Mouse (Mus musculus): ENCODE measurements around the gene Tmem131l. TPM values are rescaled to one million over a fixed set of nuclear protein-coding genes. Genes with fewer than 3 reads are reported as not detected.

Gene Tmem131l
- polyA plus RNA-seq, 1 experiment from 2014 or later: 86.8 TPM

- no peak overlapping the region for H3K4me2 ChIP-seq (ENCODE audit: low read depth, severe bottlenecking)
- no peak overlapping the region for H3K9ac ChIP-seq (ENCODE audit: low read length)
- H3K27ac ChIP-seq (replicated peaks; ENCODE audit: low read depth, low read length): no peak overlapping the region
- H3K4me3 ChIP-seq (ENCODE audit: low read depth, low read length): no peak overlapping the region
- H3K36me3 ChIP-seq (ENCODE audit: control insufficient read depth, insufficient read depth, low read length): 0 out of 2 replicates have a peak, but pooled peaks cover 2% of the 10 kb centered on the region
- no peak for ATAC-seq (ENCODE audit: insufficient number of reproducible peaks, low FRiP score, low TSS enrichment, low read depth)
- no peaks in the 10 kb centered on the region for H3K9me3 ChIP-seq (ENCODE audit: control insufficient read depth, low read length)
- no peaks in the 10 kb centered on the region for H3K4me1 ChIP-seq (ENCODE audit: control insufficient read depth, insufficient read depth, low read length)
- no peaks in the 10 kb centered on the region for H3K27me3 ChIP-seq (ENCODE audit: control insufficient read depth, insufficient read depth, low read length)
- 79% methylated on average over 4 of the region's 4 CpGs for WGBS
- no peak for DNase-seq (ENCODE audit: low spot score)
Measured at GRCm38 (mm10) chr3:84075516-84075915, 35.5 kb upstream of the Tmem131l start.

- Histone ChIP-seq H3K27me3 (ENCODE audit: control insufficient read depth, insufficient read depth, low read length) (no peaks in the 10 kb centered on the region), H3K27ac (replicated peaks; ENCODE audit: low read depth, low read length) (no peak overlapping the region), H3K9me3 (ENCODE audit: control insufficient read depth, low read length) (no peaks in the 10 kb centered on the region), H3K4me3 (ENCODE audit: low read depth, low read length) (no peak overlapping the region), H3K9ac (ENCODE audit: low read length) (no peak overlapping the region), H3K4me2 (ENCODE audit: low read depth, severe bottlenecking) (no peak overlapping the region), H3K4me1 (ENCODE audit: control insufficient read depth, insufficient read depth, low read length) (no peaks in the 10 kb centered on the region), H3K36me3 (ENCODE audit: control insufficient read depth, insufficient read depth, low read length) (0 out of 2 replicates have a peak, but pooled peaks cover 2% of the 10 kb centered on the region)
- DNase-seq (ENCODE audit: low spot score) (no peak), ATAC-seq (ENCODE audit: insufficient number of reproducible peaks, low FRiP score, low TSS enrichment, low read depth) (no peak)
- 78% methylated on average over 2 of the region's 2 CpGs for WGBS
Measured at GRCm38 (mm10) chr3:84074777-84075176, 34.8 kb upstream of the Tmem131l start.

- Histone ChIP-seq H3K27ac (replicated peaks; ENCODE audit: low read depth, low read length) (no peak overlapping the region), H3K9ac (ENCODE audit: low read length) (no peak overlapping the region), H3K9me3 (ENCODE audit: control insufficient read depth, low read length) (no peaks in the 10 kb centered on the region), H3K4me3 (ENCODE audit: low read depth, low read length) (no peak overlapping the region), H3K27me3 (ENCODE audit: control insufficient read depth, insufficient read depth, low read length) (no peaks in the 10 kb centered on the region), H3K36me3 (ENCODE audit: control insufficient read depth, insufficient read depth, low read length) (no peaks in the 10 kb centered on the region), H3K4me2 (ENCODE audit: low read depth, severe bottlenecking) (no peak overlapping the region), H3K4me1 (ENCODE audit: control insufficient read depth, insufficient read depth, low read length) (no peaks in the 10 kb centered on the region)
- DNase-seq (ENCODE audit: low spot score) (no peak), ATAC-seq (ENCODE audit: insufficient number of reproducible peaks, low FRiP score, low TSS enrichment, low read depth) (no peak)
- 21% methylated on average over 2 of the region's 2 CpGs for WGBS
Measured at GRCm38 (mm10) chr3:84071641-84072040, 31.7 kb upstream of the Tmem131l start.

GRCm38 (mm10) chr3:84070811-84071210 lies 30.8 kb upstream of the Tmem131l start:
- Histone ChIP-seq H3K9me3 (ENCODE audit: control insufficient read depth, low read length) (no peaks in the 10 kb centered on the region), H3K4me2 (ENCODE audit: low read depth, severe bottlenecking) (no peak overlapping the region), H3K27ac (replicated peaks; ENCODE audit: low read depth, low read length) (no peak overlapping the region), H3K4me1 (ENCODE audit: control insufficient read depth, insufficient read depth, low read length) (no peaks in the 10 kb centered on the region), H3K9ac (ENCODE audit: low read length) (no peak overlapping the region), H3K27me3 (ENCODE audit: control insufficient read depth, insufficient read depth, low read length) (no peaks in the 10 kb centered on the region), H3K36me3 (ENCODE audit: control insufficient read depth, insufficient read depth, low read length) (no peaks in the 10 kb centered on the region), H3K4me3 (ENCODE audit: low read depth, low read length) (no peak overlapping the region)
- WGBS: 88% methylated on average over 8 of the region's 8 CpGs
- no peak for DNase-seq (ENCODE audit: low spot score)
- ATAC-seq (ENCODE audit: insufficient number of reproducible peaks, low FRiP score, low TSS enrichment, low read depth): no peak

GRCm38 (mm10) chr3:84068831-84069709 lies 29.1 kb upstream of the Tmem131l start:
- no peak for DNase-seq (ENCODE audit: low spot score)
- no peak overlapping the region for H3K9ac ChIP-seq (ENCODE audit: low read length)
- no peaks in the 10 kb centered on the region for H3K4me1 ChIP-seq (ENCODE audit: control insufficient read depth, insufficient read depth, low read length)
- no peak overlapping the region for H3K27ac ChIP-seq (replicated peaks; ENCODE audit: low read depth, low read length)
- H3K36me3 ChIP-seq (ENCODE audit: control insufficient read depth, insufficient read depth, low read length): no peaks in the 10 kb centered on the region
- H3K9me3 ChIP-seq (ENCODE audit: control insufficient read depth, low read length): no peaks in the 10 kb centered on the region
- no peak overlapping the region for H3K4me2 ChIP-seq (ENCODE audit: low read depth, severe bottlenecking)
- H3K4me3 ChIP-seq (ENCODE audit: low read depth, low read length): no peak overlapping the region
- ATAC-seq (ENCODE audit: insufficient number of reproducible peaks, low FRiP score, low TSS enrichment, low read depth): no peak
- H3K27me3 ChIP-seq (ENCODE audit: control insufficient read depth, insufficient read depth, low read length): no peaks in the 10 kb centered on the region
- WGBS: 87% methylated on average over 13 of the region's 13 CpGs

- ATAC-seq (ENCODE audit: insufficient number of reproducible peaks, low FRiP score, low TSS enrichment, low read depth): no peak
- DNase-seq (ENCODE audit: low spot score): no peak
- 82% methylated on average over 4 of the region's 4 CpGs for WGBS
Measured at GRCm38 (mm10) chr3:84065825-84066224, 25.9 kb upstream of the Tmem131l start.

GRCm38 (mm10) chr3:84063369-84063914 lies 23.5 kb upstream of the Tmem131l start:
- WGBS: 81% methylated on average over 2 of the region's 2 CpGs
- Histone ChIP-seq H3K9me3 (ENCODE audit: control insufficient read depth, low read length) (no peaks in the 10 kb centered on the region), H3K4me2 (ENCODE audit: low read depth, severe bottlenecking) (no peak overlapping the region), H3K4me3 (ENCODE audit: low read depth, low read length) (no peak overlapping the region), H3K4me1 (ENCODE audit: control insufficient read depth, insufficient read depth, low read length) (peaks cover 7% of the 10 kb centered on the region), H3K27me3 (ENCODE audit: control insufficient read depth, insufficient read depth, low read length) (no peaks in the 10 kb centered on the region), H3K36me3 (ENCODE audit: control insufficient read depth, insufficient read depth, low read length) (no peaks in the 10 kb centered on the region), H3K9ac (ENCODE audit: low read length) (no peak overlapping the region), H3K27ac (replicated peaks; ENCODE audit: low read depth, low read length) (no peak overlapping the region)
- DNase-seq (ENCODE audit: low spot score) (no peak), ATAC-seq (ENCODE audit: insufficient number of reproducible peaks, low FRiP score, low TSS enrichment, low read depth) (no peak)

More at GRCm38 (mm10) chr3:84065825-84066224, 25.9 kb upstream of the Tmem131l start:
- no peaks in the 10 kb centered on the region for H3K36me3 ChIP-seq (ENCODE audit: control insufficient read depth, insufficient read depth, low read length)
- no peaks in the 10 kb centered on the region for H3K9me3 ChIP-seq (ENCODE audit: control insufficient read depth, low read length)
- H3K4me3 ChIP-seq (ENCODE audit: low read depth, low read length): no peak overlapping the region
- H3K9ac ChIP-seq (ENCODE audit: low read length): no peak overlapping the region
- no peaks in the 10 kb centered on the region for H3K27me3 ChIP-seq (ENCODE audit: control insufficient read depth, insufficient read depth, low read length)
- H3K4me1 ChIP-seq (ENCODE audit: control insufficient read depth, insufficient read depth, low read length): no peaks in the 10 kb centered on the region
- no peak overlapping the region for H3K4me2 ChIP-seq (ENCODE audit: low read depth, severe bottlenecking)
- H3K27ac ChIP-seq (replicated peaks; ENCODE audit: low read depth, low read length): no peak overlapping the region

- Histone ChIP-seq H3K9me3 (ENCODE audit: control insufficient read depth, low read length) (no peaks in the 10 kb centered on the region), H3K9ac (ENCODE audit: low read length) (no peak overlapping the region), H3K36me3 (ENCODE audit: control insufficient read depth, insufficient read depth, low read length) (no peaks in the 10 kb centered on the region), H3K4me2 (ENCODE audit: low read depth, severe bottlenecking) (no peak overlapping the region), H3K4me1 (ENCODE audit: control insufficient read depth, insufficient read depth, low read length) (peaks cover 7% of the 10 kb centered on the region), H3K27ac (replicated peaks; ENCODE audit: low read depth, low read length) (no peak overlapping the region), H3K27me3 (ENCODE audit: control insufficient read depth, insufficient read depth, low read length) (no peaks in the 10 kb centered on the region), H3K4me3 (ENCODE audit: low read depth, low read length) (no peak overlapping the region)
- DNase-seq (ENCODE audit: low spot score): no peak
- no peak for ATAC-seq (ENCODE audit: insufficient number of reproducible peaks, low FRiP score, low TSS enrichment, low read depth)
- 75% methylated on average over 13 of the region's 13 CpGs for WGBS
Measured at GRCm38 (mm10) chr3:84061523-84062453, 21.8 kb upstream of the Tmem131l start.
